Mouse (Mus musculus) right cerebral cortex, adult 18-20 months (tissue): ENCODE data around the gene Gm17783.
"Not testable (repeated sequence)": the region's sequence is repeated elsewhere in the genome, so short reads cannot be mapped to it uniquely, and the experiment has no call there.

Experiments
- DNase-seq: peaks from one replicate; pipeline ENCODE4 v3.0.0; 2022; ENCODE audit warnings: mixed read lengths

Gm17783 gene

DNA sequence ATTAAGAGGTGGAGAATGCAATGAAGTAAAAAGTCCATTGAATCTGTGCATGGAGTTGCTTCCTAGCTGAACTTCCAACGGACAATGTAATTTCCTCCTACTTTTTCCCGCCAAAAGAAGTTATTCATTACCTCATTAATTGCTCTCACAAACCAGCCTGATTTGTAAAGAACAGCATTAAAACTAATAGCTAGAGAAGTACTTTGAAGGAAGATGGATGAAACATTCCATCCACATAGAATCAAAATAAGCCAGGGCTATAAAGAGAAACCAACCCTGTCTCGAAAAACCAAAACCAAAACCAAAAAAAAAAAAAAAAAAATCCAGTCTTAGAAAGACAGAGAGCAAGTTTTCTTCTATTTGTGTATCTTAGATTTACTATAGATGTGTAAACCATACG lies at the start of gene Gm17783:
Gm17783 (minus strand) TSS at position 101 of the 400 bp plus-strand sequence.
- no peak for DNase-seq

- DNase-seq, result no peak
Measured at GRCm38 (mm10) chr16:45579883-45580282, 48.0 kb upstream of the Gm17783 start.

GRCm38 (mm10) chr16:45572307-45572706 lies 40.5 kb upstream of the Gm17783 start:
- no peak for DNase-seq

DNA sequence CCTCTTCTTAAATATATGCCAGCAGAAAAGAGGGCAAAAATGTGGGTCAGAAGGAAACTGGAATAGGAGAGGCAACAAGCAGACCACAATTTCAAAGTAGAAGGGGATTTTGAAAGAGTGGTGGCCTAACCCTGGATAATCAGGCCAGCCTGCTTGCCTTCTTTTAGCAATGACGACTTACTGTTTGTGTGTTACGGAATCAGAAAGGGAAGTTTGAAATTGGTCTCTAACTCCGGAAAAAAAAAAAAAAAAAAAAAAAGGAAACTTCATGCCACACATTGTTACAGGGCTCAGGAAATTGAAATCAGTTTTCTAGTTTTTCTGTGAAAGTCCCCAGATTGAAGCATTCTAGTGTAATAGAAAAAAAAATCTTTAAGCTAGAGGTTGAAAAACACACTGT lies 29.9 kb upstream of the Gm17783 start:
- DNase-seq, result no peak

- no peak for DNase-seq
Measured at GRCm38 (mm10) chr16:45551579-45551978, 19.7 kb upstream of the Gm17783 start.

- DNase-seq, result no peak
Measured at GRCm38 (mm10) chr16:45547982-45548381, 16.1 kb upstream of the Gm17783 start.

DNA sequence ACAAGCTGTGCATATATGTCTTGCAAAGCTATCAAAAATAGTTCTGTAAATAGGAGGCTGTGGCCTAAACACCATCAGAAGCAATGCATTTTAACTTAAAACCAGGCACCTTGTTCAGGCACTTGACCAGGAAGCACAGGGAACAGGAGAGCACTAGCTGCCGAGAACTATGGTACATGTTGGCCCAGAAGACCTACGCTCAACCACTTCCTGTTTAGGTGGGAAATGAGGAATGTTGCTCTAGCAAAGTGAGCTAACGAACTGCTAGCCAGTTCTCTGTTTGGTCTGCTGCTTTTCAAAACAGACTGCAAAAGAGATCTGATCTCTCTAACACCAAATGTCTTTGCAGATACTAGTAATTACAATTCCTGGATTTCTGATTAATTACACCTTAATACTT lies 12.5 kb upstream of the Gm17783 start:
- DNase-seq, result no peak

DNA sequence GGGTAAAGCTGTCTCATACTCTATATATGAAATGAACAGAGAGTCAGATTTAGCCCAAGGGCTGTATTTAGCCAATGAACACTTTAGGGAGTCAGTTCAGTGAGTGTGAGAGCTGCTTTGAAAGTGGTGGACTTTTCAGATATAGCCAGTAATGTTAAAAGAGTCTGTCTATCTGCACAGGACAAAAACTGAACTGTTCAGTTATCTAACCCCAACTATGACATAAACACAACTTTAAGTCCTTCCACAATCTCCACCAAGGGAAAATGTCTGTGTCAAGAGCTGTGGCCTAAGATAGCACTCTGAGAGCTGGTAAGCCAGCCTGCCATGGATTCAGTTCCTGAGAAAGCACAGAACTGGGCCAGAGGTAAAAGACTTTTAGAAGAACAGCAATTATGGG lies 10.3 kb upstream of the Gm17783 start:
- no peak for DNase-seq

GRCm38 (mm10) chr16:45538342-45538741 lies 6.5 kb upstream of the Gm17783 start:
- not testable (repeated sequence) for DNase-seq

DNA sequence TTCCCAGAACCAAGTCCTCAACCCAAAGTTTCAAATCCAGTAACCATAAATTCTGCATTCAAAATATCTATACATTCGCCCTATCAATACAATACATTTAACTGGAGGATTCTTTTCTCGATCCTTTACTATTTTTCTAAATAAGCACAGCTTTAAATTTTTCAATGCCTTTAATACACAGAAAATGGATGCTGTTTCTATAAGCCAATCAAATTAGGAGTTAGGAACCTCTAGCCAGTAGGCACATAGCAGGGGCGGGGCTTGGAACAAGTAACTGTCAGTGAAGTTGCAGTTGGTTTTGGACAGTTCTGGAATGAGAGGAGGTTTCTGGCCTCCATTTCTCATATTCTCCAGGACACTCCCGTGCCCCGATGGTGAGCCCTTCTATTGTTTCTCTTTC lies 3.2 kb upstream of the Gm17783 start, which contains the start of gene Slc9c1:
Slc9c1 (plus strand) TSS at position 301 of the 400 bp plus-strand sequence.
- DNase-seq, result no peak

DNA sequence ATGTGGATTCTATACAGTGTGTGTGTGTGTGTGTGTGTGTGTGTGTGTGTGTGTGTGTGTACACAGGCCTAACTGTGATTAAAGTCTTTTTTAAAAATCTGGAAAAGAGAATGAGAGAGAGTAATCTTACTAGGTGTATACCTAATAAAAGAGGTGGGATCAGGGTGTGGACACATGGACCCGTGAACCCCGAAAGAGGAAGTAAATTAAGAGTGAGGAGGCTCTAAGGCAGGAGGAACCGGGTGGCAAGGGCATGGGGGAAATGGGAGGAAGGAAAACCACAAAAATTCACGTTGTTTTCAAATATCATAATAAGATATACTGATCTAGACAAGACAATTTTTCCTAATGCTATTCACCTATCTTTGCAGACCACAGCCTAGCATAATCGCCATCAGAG lies 6.3 kb downstream of the Gm17783 start:
- DNase-seq, result no peak

- DNase-seq, result no peak
Measured at GRCm38 (mm10) chr16:45495326-45495725, 36.5 kb downstream of the Gm17783 start.

DNA sequence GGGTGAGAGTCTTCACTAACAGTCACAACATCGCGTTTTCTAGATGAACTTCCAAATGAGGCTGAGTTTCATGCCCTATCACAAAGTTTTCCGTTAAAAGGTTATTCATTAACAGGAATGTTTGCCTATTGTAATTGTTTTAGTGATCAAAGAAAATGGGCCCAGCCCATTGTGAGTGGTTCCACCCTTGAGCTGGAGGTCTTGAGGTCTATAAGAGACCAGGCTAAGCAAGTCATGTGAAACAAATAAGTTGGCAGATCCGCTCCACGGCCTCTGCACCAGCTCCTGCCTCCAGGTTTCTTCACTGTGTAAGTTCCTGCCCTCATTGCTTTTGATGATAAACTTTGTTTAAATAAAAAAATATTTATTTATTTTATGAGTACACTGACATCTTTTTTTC lies 38.9 kb downstream of the Gm17783 start, which contains the start of gene Gm609:
Gm609 (minus strand) TSS at position 43 of the 400 bp plus-strand sequence.
- DNase-seq, result no peak

GRCm38 (mm10) chr16:45476991-45477390 lies 54.9 kb downstream of the Gm17783 start:
- DNase-seq, result no peak

DNA sequence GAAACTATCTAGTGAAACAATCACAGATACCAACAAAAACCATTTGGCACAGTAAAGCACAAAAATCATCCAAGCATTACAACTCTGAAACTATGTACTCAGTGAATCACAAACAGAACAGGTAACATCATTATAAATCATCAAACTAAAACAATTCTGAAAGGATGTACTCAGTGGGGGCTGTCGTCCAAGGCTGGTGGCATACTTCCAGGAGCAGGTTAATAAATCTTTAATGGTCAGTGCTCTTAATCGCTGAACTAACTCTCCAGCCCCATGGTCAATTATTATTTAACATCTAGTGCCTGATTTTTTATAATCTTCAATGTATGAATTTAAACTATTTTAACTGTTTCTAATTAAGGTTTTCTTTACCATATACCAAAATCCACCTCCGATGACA lies 60.0 kb downstream of the Gm17783 start:
- DNase-seq, result not testable (repeated sequence)
